19 mouse cellular contexts compared by ENCODE assay signal in the genomic region with DNA sequence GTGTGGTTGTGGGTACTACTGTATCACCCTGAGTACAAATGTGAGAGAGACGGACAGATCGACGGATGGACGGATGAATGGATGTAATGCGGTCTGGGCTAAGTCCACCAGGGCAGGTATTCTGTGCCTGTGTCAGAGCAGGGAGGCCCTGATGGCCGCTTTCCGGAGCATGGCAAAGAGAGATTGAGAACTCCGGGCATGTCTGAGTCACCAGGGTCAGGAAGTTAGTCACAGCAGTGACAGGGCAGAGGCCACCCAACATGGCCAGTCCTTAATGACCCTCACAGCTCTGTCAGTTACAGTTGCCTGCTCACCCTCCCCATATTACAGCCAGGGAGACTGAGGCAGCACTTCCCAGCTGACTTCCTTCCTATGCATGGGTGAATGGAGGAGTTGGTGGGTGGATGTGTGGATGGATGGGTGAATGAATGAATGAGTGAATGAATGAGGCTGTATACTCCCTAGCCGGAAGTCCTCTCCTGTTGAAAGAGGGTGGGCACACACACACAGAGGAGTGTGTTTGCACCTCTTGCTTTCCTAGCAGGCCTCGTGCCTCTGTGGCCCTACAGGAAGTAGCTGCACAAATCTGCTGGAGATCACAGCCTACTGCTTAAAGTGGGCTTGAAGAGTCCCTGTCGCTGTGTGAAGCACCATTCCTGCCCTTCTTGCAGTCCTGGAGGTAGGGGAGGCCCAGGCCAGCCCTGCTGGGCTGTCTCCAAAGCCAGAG. TPM values are rescaled to one million over a fixed set of nuclear protein-coding genes. Genes with fewer than 3 reads are reported as not detected.
DNase-seq lines count a peak whose midpoint lies in the region; ATAC-seq and TF ChIP-seq lines count a peak whose summit lies in the region.
"Had no signal": no experiment of that assay in that cellular context is flagged by ENCODE, and none has a peak within 500 bp of the region (broad histone marks: within the 10 kb centered on the region; RNA-seq: fewer than 3 reads in every experiment).

No protein-coding gene starts in this region.

- no peak overlapping the region for H3K4me2 ChIP-seq in liver, embryonic 12.5 days
- H3K4me2 ChIP-seq in liver, embryonic 11.5 days: no peak overlapping the region
- H3K4me2 ChIP-seq: embryonic facial prominence, embryonic 13.5 days; forebrain, embryonic 13.5 days; heart, embryonic 13.5 days; hindbrain, embryonic 14.5 days; lung, embryonic 15.5 days; neural tube, embryonic 13.5 days had no signal

- H3K4me3 ChIP-seq in liver, embryonic 12.5 days: no peak overlapping the region
- H3K4me3 ChIP-seq in liver, embryonic 11.5 days (ENCODE audit: low read depth, low read length): no peak overlapping the region
- H3K4me3 ChIP-seq in bone marrow, adult 2 months (replicated peaks; ENCODE audit: control insufficient read depth, low read depth, low read length): peak overlapping the region; percentile 36
- peak overlapping the region; percentile 89 for H3K4me3 ChIP-seq in megakaryocyte, embryonic 14.5 days (replicated peaks)
- H3K4me3 ChIP-seq: embryonic facial prominence, embryonic 13.5 days; forebrain, embryonic 13.5 days; heart, embryonic 13.5 days; lung, embryonic 15.5 days; neural tube, embryonic 13.5 days had no signal

- no peaks in the 10 kb centered on the region for H3K27me3 ChIP-seq in liver, embryonic 12.5 days (replicated peaks)
- H3K27me3 ChIP-seq in liver, embryonic 11.5 days (replicated peaks; ENCODE audit: control insufficient read depth, insufficient read depth, low read length): no peaks in the 10 kb centered on the region
- no peaks in the 10 kb centered on the region for H3K27me3 ChIP-seq in megakaryocyte, embryonic 14.5 days (replicated peaks)
- H3K27me3 ChIP-seq: CH12.LX; embryonic facial prominence, embryonic 13.5 days; forebrain, embryonic 13.5 days; heart, embryonic 13.5 days; lung, embryonic 15.5 days; neural tube, embryonic 13.5 days had no signal

- 49% methylated on average over 11 of the region's 11 CpGs for WGBS in liver, embryonic 12.5 days (ENCODE audit: insufficient replicate concordance)
- 65% methylated on average over 11 of the region's 11 CpGs for WGBS in liver, embryonic 11.5 days
- WGBS in bone marrow, adult 2 months: 52% methylated on average over 11 of the region's 11 CpGs

- intact Hi-C loops in left cerebral cortex, postnatal 25 days (cut with DNase I): no loop called here

- no peak overlapping the region for H3K9ac ChIP-seq in liver, embryonic 12.5 days
- no peak overlapping the region for H3K9ac ChIP-seq in liver, embryonic 11.5 days (ENCODE audit: low read depth, low read length)
- H3K9ac ChIP-seq: embryonic facial prominence, embryonic 13.5 days; forebrain, embryonic 13.5 days; heart, embryonic 13.5 days; hindbrain, embryonic 14.5 days; lung, embryonic 15.5 days; neural tube, embryonic 13.5 days had no signal

- H3K9me3 ChIP-seq in liver, embryonic 12.5 days (replicated peaks): no peaks in the 10 kb centered on the region
- H3K9me3 ChIP-seq in liver, embryonic 11.5 days (ENCODE audit: control insufficient read depth, low read length): no peaks in the 10 kb centered on the region
- H3K9me3 ChIP-seq in megakaryocyte, embryonic 14.5 days: no peaks in the 10 kb centered on the region
- H3K9me3 ChIP-seq: embryonic facial prominence, embryonic 13.5 days; forebrain, embryonic 13.5 days; heart, embryonic 13.5 days; lung, embryonic 15.5 days; neural tube, embryonic 13.5 days had no signal

- H3K4me1 ChIP-seq in liver, embryonic 12.5 days: peaks cover 74% of the 10 kb centered on the region
- H3K4me1 ChIP-seq in liver, embryonic 11.5 days (replicated peaks; ENCODE audit: control insufficient read depth, insufficient read depth, low read length): peaks cover 40% of the 10 kb centered on the region
- H3K4me1 ChIP-seq in bone marrow, adult 2 months (ENCODE audit: control insufficient read depth, insufficient read depth, low read length): peaks cover 9% of the 10 kb centered on the region
- H3K4me1 ChIP-seq in megakaryocyte, embryonic 14.5 days: peaks cover 96% of the 10 kb centered on the region

- no peak for ATAC-seq in liver, embryonic 12.5 days
- ATAC-seq in liver, embryonic 11.5 days (replicated peaks; ENCODE audit: low FRiP score): no peak
- peak; percentile 30 for ATAC-seq in CD4-positive, CD25-positive, alpha-beta regulatory T cell, adult 4 months
- ATAC-seq: forebrain, embryonic 13.5 days had no signal

- peak overlapping the region; percentile 23; the same call in 1 of the 2 replicates for H3K27ac ChIP-seq in liver, embryonic 12.5 days
- no peak overlapping the region for H3K27ac ChIP-seq in liver, embryonic 11.5 days (ENCODE audit: low read depth, low read length)
- H3K27ac ChIP-seq in bone marrow, adult 2 months (ENCODE audit: control insufficient read depth, insufficient read depth, low read depth, low read length, poor library complexity): peak overlapping the region; percentile 79
- H3K27ac ChIP-seq: embryonic facial prominence, embryonic 13.5 days; forebrain, embryonic 13.5 days; heart, embryonic 13.5 days; hindbrain, embryonic 14.5 days; lung, embryonic 15.5 days; neural tube, embryonic 13.5 days had no signal

- no peak for TF ChIP-seq POLR2A in bone marrow, adult 2 months (IDR thresholded peaks at IDR 0.05; ENCODE audit: borderline replicate concordance, control insufficient read depth, low read depth, low read length)

- peak; percentile 0; the same call in 1 of the 2 replicates for TF ChIP-seq CTCF in bone marrow, adult 2 months (IDR thresholded peaks at IDR 0.05; ENCODE audit: control insufficient read depth, insufficient read depth, low read length)

- DNase-seq in liver, embryonic 11.5 days (ENCODE audit: low spot score): no peak
- no peak for DNase-seq in embryo, embryonic 10 days (ENCODE audit: low spot score)
- no peak for DNase-seq in left cerebral cortex, postnatal 25 days (ENCODE audit: low spot score in 2 of 2)
- no peak for DNase-seq in gastrocnemius, postnatal 10 days
- DNase-seq: cerebellum, postnatal 10 days; gastrocnemius, postnatal 36 days; kidney, adult 8-10 months; midbrain, embryonic 14.5 days had no signal

- 0 out of 2 replicates have a peak, but pooled peaks cover 11% of the 10 kb centered on the region for H3K36me3 ChIP-seq in liver, embryonic 12.5 days
- H3K36me3 ChIP-seq in liver, embryonic 11.5 days (ENCODE audit: control insufficient read depth, insufficient read depth, low read length): peaks cover 2% of the 10 kb centered on the region; the same call in 1 of the 2 replicates
- H3K36me3 ChIP-seq in megakaryocyte, embryonic 14.5 days (replicated peaks; ENCODE audit: low read length): peaks cover 74% of the 10 kb centered on the region
- H3K36me3 ChIP-seq: embryonic facial prominence, embryonic 13.5 days; heart, embryonic 13.5 days; lung, embryonic 15.5 days; neural tube, embryonic 13.5 days had no signal

RNA-seq across cellular contexts. Expression of a gene that starts 10.7 kb away (rescaled TPM):
- 18.7 and 21.6 TPM in 2 replicates for polyA plus RNA-seq in liver, embryonic 12.5 days (2016; fragmentation: Nextera tagmentation; extraction: Ambion mirVana)
- 14.3 and 17.1 TPM in 2 replicates for polyA plus RNA-seq in liver, embryonic 11.5 days (2014; fragmentation: Nextera tagmentation; extraction: Ambion mirVana)
- 10 to 100 TPM; 28.6 to 31.0 TPM for polyA plus RNA-seq in CD4-positive, CD25-positive, alpha-beta regulatory T cell, adult 4 months (2017; shearing (Covaris generic))
- 11.5 and 16.2 TPM in 2 replicates for polyA plus RNA-seq in bone marrow, adult 2 months (2011; ENCODE audit: insufficient read depth, insufficient read length, low replicate concordance, missing spikeins)
- 92.3 and 120 TPM in 2 replicates for polyA plus RNA-seq in megakaryocyte, embryonic 14.5 days (2012; ENCODE audit: insufficient read depth, low replicate concordance)
- 100 to 1,000 TPM; 325 to 362 TPM for total RNA-seq in left cerebral cortex, postnatal 25 days (2021)
- 10 to 100 TPM; 18.7 to 23.7 TPM for total RNA-seq in gastrocnemius, postnatal 10 days (2021)

Comparison
In these comparisons a context has a peak if more than half of its experiments do, and no peak if none do; other contexts are left out.
1. H3K4me3 ChIP-seq: peak in bone marrow, adult 2 months (single experiment) and megakaryocyte, embryonic 14.5 days (single experiment); none in liver, embryonic 12.5 days (single experiment) and liver, embryonic 11.5 days (single experiment).